8 mouse cellular contexts compared by ENCODE assay signal in genomic region chr10:110976046-110976445, GRCm38 (mm10). TPM values are rescaled to one million over a fixed set of nuclear protein-coding genes. Genes with fewer than 3 reads are reported as not detected.
A peak's percentile ranks its signal among the peaks of the same experiment; 100 is the strongest.
DNase-seq lines count a peak whose midpoint lies in the region; ATAC-seq lines count a peak whose summit lies in the region.

No protein-coding gene starts in this region.

- no peak overlapping the region for H3K4me3 ChIP-seq in embryonic facial prominence, embryonic 10.5 days
- no peak overlapping the region for H3K4me3 ChIP-seq in hindbrain, embryonic 16.5 days (ENCODE audit: low read length)

- H3K9ac ChIP-seq in hindbrain, embryonic 16.5 days (ENCODE audit: low read depth, low read length), result no peak overlapping the region

- no peaks in the 10 kb centered on the region for H3K9me3 ChIP-seq in embryonic facial prominence, embryonic 10.5 days
- no peaks in the 10 kb centered on the region for H3K9me3 ChIP-seq in hindbrain, embryonic 16.5 days (ENCODE audit: control insufficient read depth, low read length)

- H3K4me2 ChIP-seq in hindbrain, embryonic 16.5 days (ENCODE audit: low read length), result no peak overlapping the region

- H3K36me3 ChIP-seq in embryonic facial prominence, embryonic 10.5 days (replicated peaks), result peaks cover 64% of the 10 kb centered on the region
- peaks cover 6% of the 10 kb centered on the region; the same call in 1 of the 2 replicates for H3K36me3 ChIP-seq in hindbrain, embryonic 16.5 days (ENCODE audit: control insufficient read depth, insufficient read depth, low read length)

- no peak overlapping the region for H3K27ac ChIP-seq in embryonic facial prominence, embryonic 10.5 days (replicated peaks)
- no peak overlapping the region for H3K27ac ChIP-seq in hindbrain, embryonic 16.5 days (ENCODE audit: low read depth, low read length)

- WGBS in embryonic facial prominence, embryonic 10.5 days, result 2% methylated on average over 1 of the region's 1 CpGs
- 0% methylated on average over 1 of the region's 1 CpGs for WGBS in hindbrain, embryonic 16.5 days

- ATAC-seq in frontal cortex, adult (ENCODE audit: low TSS enrichment), result peak; percentile 55; the same call in 1 of the 2 replicates
- peak; percentile 72; the same call in 1 of the 2 replicates for ATAC-seq in hindbrain, embryonic 16.5 days
- ATAC-seq in megakaryocyte, adult 5-6 weeks (ENCODE audit: poor library complexity, severe bottlenecking), result peak; percentile 82

- no peak for DNase-seq in frontal cortex, postnatal 25 days (ENCODE audit: low spot score in 2 of 2)
- peak; percentile 38 for DNase-seq in urinary bladder, postnatal 14 days (ENCODE audit: low spot score)
- DNase-seq in urinary bladder, adult 18-20 months (ENCODE audit: low spot score in 2 of 2), result no peak
- DNase-seq in embryonic facial prominence, embryonic 10.5 days (ENCODE audit: low spot score), result peak; percentile 61
- DNase-seq in thymus, postnatal 25 days, result peak; percentile 30

- H3K27me3 ChIP-seq in embryonic facial prominence, embryonic 10.5 days (replicated peaks; ENCODE audit: low read depth, poor library complexity, severe bottlenecking), result no peaks in the 10 kb centered on the region
- no peaks in the 10 kb centered on the region for H3K27me3 ChIP-seq in hindbrain, embryonic 16.5 days (replicated peaks; ENCODE audit: control insufficient read depth, insufficient read depth, low read length)

- no peaks in the 10 kb centered on the region for H3K4me1 ChIP-seq in embryonic facial prominence, embryonic 10.5 days
- H3K4me1 ChIP-seq in hindbrain, embryonic 16.5 days (ENCODE audit: control insufficient read depth, insufficient read depth, low read depth, low read length), result no peaks in the 10 kb centered on the region

RNA-seq across cellular contexts. Expression of gene Zdhhc17, which starts 33.9 kb away (rescaled TPM):
- 28.1 and 29.3 TPM in 2 replicates for polyA plus RNA-seq in embryonic facial prominence, embryonic 10.5 days (2016; fragmentation: Nextera tagmentation; extraction: Ambion mirVana)
- polyA plus RNA-seq in hindbrain, embryonic 16.5 days (2015; fragmentation: Nextera tagmentation; extraction: Ambion mirVana), result 51.2 TPM in 2 replicates
- 9.5 and 10.0 TPM in 2 replicates for total RNA-seq in megakaryocyte, adult 5-6 weeks (2015)
- 9.7 and 14.6 TPM in 2 replicates for total RNA-seq in megakaryocyte, adult 5-6 weeks (2017)

RNA-seq across cellular contexts. Expression of gene Csrp2, which starts 56.5 kb away (rescaled TPM):
- polyA plus RNA-seq in embryonic facial prominence, embryonic 10.5 days (2016; fragmentation: Nextera tagmentation; extraction: Ambion mirVana), result 275 and 290 TPM in 2 replicates
- 120 and 121 TPM in 2 replicates for polyA plus RNA-seq in hindbrain, embryonic 16.5 days (2015; fragmentation: Nextera tagmentation; extraction: Ambion mirVana)
- 56.4 and 57.9 TPM in 2 replicates for total RNA-seq in megakaryocyte, adult 5-6 weeks (2015)
- 174 and 176 TPM in 2 replicates for total RNA-seq in megakaryocyte, adult 5-6 weeks (2017)

Comparison
In these comparisons a context has a peak if more than half of its experiments do, and no peak if none do; other contexts are left out.
1. DNase-seq: peak in urinary bladder, postnatal 14 days (single experiment), embryonic facial prominence, embryonic 10.5 days (single experiment) and thymus, postnatal 25 days (single experiment); none in frontal cortex, postnatal 25 days (0 of 2) and urinary bladder, adult 18-20 months (0 of 2).
2. Peak in every context shown above with its lines, with median percentiles within 50 percentile points of each other: ATAC-seq.